ENCODE assay signal across 16 mouse cellular contexts in the genomic region with DNA sequence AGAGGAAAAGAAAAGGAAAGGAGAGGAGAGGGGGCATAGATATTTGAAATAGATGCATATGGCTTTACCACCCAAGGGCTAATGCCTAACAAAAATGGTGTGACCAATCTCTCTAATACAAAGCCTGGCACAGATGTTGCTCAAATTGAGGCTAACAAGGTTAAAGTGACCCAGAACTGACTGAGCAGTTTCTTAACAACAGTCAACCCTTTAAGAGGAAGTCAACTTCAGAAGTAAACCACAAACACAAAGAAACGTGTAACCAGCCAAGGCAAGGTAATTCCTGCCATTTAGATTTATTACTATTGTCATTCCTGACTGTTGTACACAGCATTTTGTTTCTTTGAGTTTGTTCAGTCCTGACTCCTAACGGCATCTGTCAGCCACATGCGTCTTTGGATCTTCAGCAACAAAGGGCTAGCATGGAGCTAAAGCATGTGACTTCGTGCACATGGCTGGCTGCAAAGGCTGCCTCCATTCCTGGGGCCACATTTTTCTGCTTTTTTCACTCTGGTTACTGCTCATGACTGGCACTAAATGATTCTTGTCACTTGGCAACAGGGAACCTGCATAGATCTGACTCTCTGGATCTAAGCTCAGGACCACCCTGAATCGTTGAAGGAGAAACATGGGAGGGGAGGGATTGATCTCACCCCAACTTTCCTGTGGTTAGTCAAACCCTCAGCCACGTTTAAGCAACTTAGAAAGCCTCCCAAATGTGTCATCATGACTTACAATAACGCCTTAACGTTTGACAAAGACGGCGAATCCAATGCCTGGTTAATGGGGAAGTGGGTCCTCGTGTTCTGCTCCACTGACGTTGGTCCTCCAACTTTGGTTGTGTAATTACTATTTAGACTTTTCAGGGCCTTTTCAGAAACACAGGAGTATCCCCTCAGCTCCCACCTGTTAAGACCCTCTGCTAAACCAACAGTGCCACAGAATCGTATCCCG.
DNase-seq lines count a peak whose midpoint lies in the region; ATAC-seq and TF ChIP-seq lines count a peak whose summit lies in the region.
"Had no signal": no experiment of that assay in that cellular context is flagged by ENCODE, and none has a peak within 500 bp of the region (broad histone marks: within the 10 kb centered on the region; RNA-seq: fewer than 3 reads in every experiment).

No protein-coding gene starts in this region.

- H3K27me3 ChIP-seq in liver, embryonic 15.5 days, result no peaks in the 10 kb centered on the region
- no peaks in the 10 kb centered on the region for H3K27me3 ChIP-seq in liver, embryonic 12.5 days (replicated peaks)
- H3K27me3 ChIP-seq in CH12.LX (replicated peaks), result no peaks in the 10 kb centered on the region
- no peaks in the 10 kb centered on the region for H3K27me3 ChIP-seq in hindbrain, embryonic 12.5 days

- no peaks in the 10 kb centered on the region for H3K36me3 ChIP-seq in liver, embryonic 15.5 days (replicated peaks)
- H3K36me3 ChIP-seq in liver, embryonic 12.5 days, result no peaks in the 10 kb centered on the region
- no peaks in the 10 kb centered on the region for H3K36me3 ChIP-seq in CH12.LX (replicated peaks in 1 of 2; ENCODE audit: control insufficient read depth in 1 of 2, insufficient read depth in 1 of 2, low read length in 1 of 2)
- no peaks in the 10 kb centered on the region for H3K36me3 ChIP-seq in hindbrain, embryonic 12.5 days

- no peak for TF ChIP-seq RAD21 in CH12.LX (IDR thresholded peaks at IDR 0.05; ENCODE audit: low read depth, low read length)

- TF ChIP-seq CTCF in CH12.LX (conservative IDR thresholded peaks at IDR 0.05 in 1 of 2, IDR thresholded peaks at IDR 0.05 in 1 of 2; ENCODE audit: low read depth in 2 of 2, low read length in 2 of 2), result no peak

- ATAC-seq in liver, embryonic 15.5 days (ENCODE audit: insufficient read depth), result no peak; the same call in 1 of the 2 replicates
- ATAC-seq in liver, embryonic 12.5 days, result no peak
- no peak for ATAC-seq in hindbrain, embryonic 12.5 days (ENCODE audit: low FRiP score)

- no peaks in the 10 kb centered on the region for H3K79me2 ChIP-seq in CH12.LX (replicated peaks; ENCODE audit: control insufficient read depth, extremely low read depth, insufficient read depth, poor library complexity, severe bottlenecking)

- H3K4me2 ChIP-seq in liver, embryonic 15.5 days, result no peak overlapping the region
- H3K4me2 ChIP-seq in liver, embryonic 12.5 days, result no peak overlapping the region
- H3K4me2 ChIP-seq in CH12.LX (ENCODE audit: insufficient read depth, low read depth, poor library complexity, severe bottlenecking), result no peak overlapping the region
- H3K4me2 ChIP-seq in hindbrain, embryonic 12.5 days (replicated peaks), result no peak overlapping the region

- H3K4me1 ChIP-seq in liver, embryonic 15.5 days (replicated peaks), result no peaks in the 10 kb centered on the region
- no peaks in the 10 kb centered on the region for H3K4me1 ChIP-seq in liver, embryonic 12.5 days
- H3K4me1 ChIP-seq in CH12.LX (ENCODE audit: control insufficient read depth in 1 of 2, insufficient read depth in 2 of 2), result peaks cover 0 to 11% of the 10 kb centered on the region in 2 experiments; a peak in 2 of 4 replicates
- 0 out of 2 replicates have a peak, but pooled peaks cover 2% of the 10 kb centered on the region for H3K4me1 ChIP-seq in hindbrain, embryonic 12.5 days

- TF ChIP-seq POLR2A in CH12.LX (IDR thresholded peaks at IDR 0.05; ENCODE audit: low read depth, low read length), result no peak

- H3K9ac ChIP-seq in liver, embryonic 15.5 days, result no peak overlapping the region
- no peak overlapping the region for H3K9ac ChIP-seq in liver, embryonic 12.5 days
- H3K9ac ChIP-seq in CH12.LX (ENCODE audit: insufficient read depth, low read depth), result no peak overlapping the region
- H3K9ac ChIP-seq in hindbrain, embryonic 12.5 days, result no peak overlapping the region

- 39% methylated on average over 14 of the region's 14 CpGs for WGBS in liver, embryonic 15.5 days (ENCODE audit: insufficient replicate concordance)
- WGBS in liver, embryonic 12.5 days (ENCODE audit: insufficient replicate concordance), result 47% methylated on average over 14 of the region's 14 CpGs
- WGBS in hindbrain, embryonic 12.5 days, result 77% methylated on average over 14 of the region's 14 CpGs

- peak; percentile 42 for DNase-seq in CH12.LX (ENCODE audit: extremely low read depth)
- peak; percentile 43 for DNase-seq in forelimb bud, embryonic 11.5 days (ENCODE audit: low read depth, low spot score)
- peak; percentile 64 to 67 for DNase-seq in monocyte, adult 2 months (ENCODE audit: low read depth in 1 of 2, low spot score in 2 of 2)
- DNase-seq in left cerebral cortex, postnatal 14 days (ENCODE audit: low spot score in 2 of 2), result no peak
- DNase-seq in urinary bladder, postnatal 36 days (ENCODE audit: low spot score in 2 of 2), result no peak
- DNase-seq: adrenal gland, postnatal 25 days; cerebellum, adult 11-12 months; heart, postnatal 4 days; kidney, adult 2 months; lung, postnatal 10 days; spleen, adult 18-20 months; thymus, adult 18-20 months had no signal

- in situ Hi-C loops in CH12.LX (cut with MboI; ENCODE audit: low pct_ligation_motif_present, low pct_unique_long_range_greater_than_20kb, low sequenced_read_pairs), result no loop called here

- H3K27ac ChIP-seq in liver, embryonic 15.5 days (replicated peaks), result peak overlapping the region; percentile 59
- H3K27ac ChIP-seq in liver, embryonic 12.5 days, result no peak overlapping the region
- no peak overlapping the region for H3K27ac ChIP-seq in CH12.LX (ENCODE audit: insufficient read depth, low read depth)
- H3K27ac ChIP-seq in hindbrain, embryonic 12.5 days, result no peak overlapping the region

- no peaks in the 10 kb centered on the region for H3K9me3 ChIP-seq in liver, embryonic 15.5 days (replicated peaks)
- no peaks in the 10 kb centered on the region for H3K9me3 ChIP-seq in liver, embryonic 12.5 days (replicated peaks)
- H3K9me3 ChIP-seq in CH12.LX (replicated peaks; ENCODE audit: low read length), result no peaks in the 10 kb centered on the region
- H3K9me3 ChIP-seq in hindbrain, embryonic 12.5 days (replicated peaks), result no peaks in the 10 kb centered on the region

- TF ChIP-seq EP300 in CH12.LX (IDR thresholded peaks at IDR 0.05; ENCODE audit: low read length), result no peak

- intact Hi-C loops in left cerebral cortex, postnatal 14 days (cut with DNase I), result no loop called here

- no peak overlapping the region for H3K4me3 ChIP-seq in liver, embryonic 15.5 days (replicated peaks)
- no peak overlapping the region for H3K4me3 ChIP-seq in liver, embryonic 12.5 days
- H3K4me3 ChIP-seq in CH12.LX (replicated peaks in 1 of 3; ENCODE audit: low read depth in 2 of 3, low read length in 2 of 3, poor library complexity in 1 of 3), result no peak overlapping the region
- H3K4me3 ChIP-seq in hindbrain, embryonic 12.5 days, result no peak overlapping the region
- H3K4me3 ChIP-seq: myocyte had no signal

- dilution Hi-C loops in CH12.LX (cut with MboI; ENCODE audit: extremely low pct_ligation_motif_present, extremely low pct_unique_long_range_greater_than_20kb, low sequenced_read_pairs), result no loop called here

TF ChIP-seq in CH12.LX, 34 proteins besides CTCF, POLR2A, EP300 and RAD21:
- TF ChIP-seq BHLHE40 (IDR thresholded peaks at IDR 0.05; ENCODE audit: low read depth, low read length), result peak; percentile 15; the same call in 1 of the 2 replicates
- TF ChIP-seq ETS1 (conservative IDR thresholded peaks at IDR 0.05; ENCODE audit: low read depth, low read length), result no peak
- TF ChIP-seq KAT2A (IDR thresholded peaks at IDR 0.05; ENCODE audit: insufficient replicate concordance, low read length), result no peak
- peak; percentile 28; the same call in 1 of the 2 replicates for TF ChIP-seq MAX (IDR thresholded peaks at IDR 0.05; ENCODE audit: low read length)

Comparison
In these comparisons a context has a peak if more than half of its experiments do, and no peak if none do; other contexts are left out.
1. DNase-seq: peak in CH12.LX (single experiment), forelimb bud, embryonic 11.5 days (single experiment) and monocyte, adult 2 months (2 of 2); none in left cerebral cortex, postnatal 14 days (0 of 2) and urinary bladder, postnatal 36 days (0 of 2).